8 mouse cellular contexts compared by ENCODE assay signal in genomic region chr9:58489133-58489864, GRCm38 (mm10). TPM values are rescaled to one million over a fixed set of nuclear protein-coding genes. Genes with fewer than 3 reads are reported as not detected.
DNase-seq lines count a peak whose midpoint lies in the region; ATAC-seq and TF ChIP-seq lines count a peak whose summit lies in the region.

No protein-coding gene starts in this region.

- peak overlapping the region; percentile 77 for H3K9ac ChIP-seq in hindbrain, postnatal 0 days (replicated peaks; ENCODE audit: low read length)
- peak overlapping the region; percentile 85 for H3K9ac ChIP-seq in neural tube, embryonic 12.5 days

- peaks cover 10% of the 10 kb centered on the region for H3K4me1 ChIP-seq in hindbrain, postnatal 0 days (ENCODE audit: insufficient read depth, low read length)
- peaks cover 16% of the 10 kb centered on the region for H3K4me1 ChIP-seq in neural tube, embryonic 12.5 days

- DNase-seq in cerebellum, adult 8-10 months: peak; percentile 47
- DNase-seq in cerebellum, postnatal 4 days (ENCODE audit: low spot score in 2 of 2): no peak
- peak; percentile 38 for DNase-seq in right cerebral cortex, postnatal 14 days
- DNase-seq in right cerebral cortex, postnatal 25 days: no peak
- no peak for DNase-seq in hindbrain, postnatal 0 days (ENCODE audit: low spot score)
- DNase-seq in layer of hippocampus, adult 11-12 months (ENCODE audit: low spot score): no peak
- no peak for DNase-seq in thymus, postnatal 36 days

- H3K9me3 ChIP-seq in hindbrain, postnatal 0 days (ENCODE audit: low read length): no peaks in the 10 kb centered on the region
- H3K9me3 ChIP-seq in neural tube, embryonic 12.5 days: no peaks in the 10 kb centered on the region

- peak overlapping the region; percentile 90 for H3K27ac ChIP-seq in hindbrain, postnatal 0 days
- no peak overlapping the region for H3K27ac ChIP-seq in neural tube, embryonic 12.5 days

- H3K36me3 ChIP-seq in hindbrain, postnatal 0 days (ENCODE audit: insufficient read depth, low read length): no peaks in the 10 kb centered on the region
- H3K36me3 ChIP-seq in neural tube, embryonic 12.5 days: no peaks in the 10 kb centered on the region

- peak overlapping the region; percentile 67 for H3K4me3 ChIP-seq in hindbrain, postnatal 0 days (ENCODE audit: low read length)
- peak overlapping the region; percentile 71 for H3K4me3 ChIP-seq in neural tube, embryonic 12.5 days

- 0 out of 2 replicates have a peak, but pooled peaks cover 4% of the 10 kb centered on the region for H3K27me3 ChIP-seq in hindbrain, postnatal 0 days (ENCODE audit: insufficient read depth, low read length)
- peaks cover 35% of the 10 kb centered on the region for H3K27me3 ChIP-seq in neural tube, embryonic 12.5 days (replicated peaks)

- peak overlapping the region; percentile 75 for H3K4me2 ChIP-seq in hindbrain, postnatal 0 days (ENCODE audit: low read depth, low read length)
- peak overlapping the region; percentile 98 for H3K4me2 ChIP-seq in neural tube, embryonic 12.5 days (replicated peaks)

- 3% methylated on average over 13 of the region's 13 CpGs for WGBS in hindbrain, postnatal 0 days
- WGBS in neural tube, embryonic 12.5 days: 2% methylated on average over 13 of the region's 13 CpGs

- peak; percentile 55 for ATAC-seq in hindbrain, postnatal 0 days
- peak; percentile 34; the same call in 1 of the 2 replicates for ATAC-seq in neural tube, embryonic 12.5 days (ENCODE audit: low FRiP score, low read depth)

- no peak for TF ChIP-seq CTCF in hindbrain, postnatal 0 days (IDR thresholded peaks at IDR 0.05; ENCODE audit: low read depth)

RNA-seq across cellular contexts. Expression of gene Insyn1, which starts 0.9 kb away (rescaled TPM):
- total RNA-seq in hindbrain, postnatal 0 days (2014; rRNA removed): 106 and 127 TPM in 2 replicates
- 7.4 and 8.7 TPM in 2 replicates for polyA plus RNA-seq in hindbrain, postnatal 0 days (2015; fragmentation: Nextera tagmentation; extraction: Ambion mirVana)
- polyA plus RNA-seq in neural tube, embryonic 12.5 days (2016; fragmentation: Nextera tagmentation; extraction: Ambion mirVana): 6.8 and 7.9 TPM in 2 replicates

Comparison
In these comparisons a context has a peak if more than half of its experiments do, and no peak if none do; other contexts are left out.
1. DNase-seq: peak in cerebellum, adult 8-10 months (single experiment) and right cerebral cortex, postnatal 14 days (single experiment); none in cerebellum, postnatal 4 days (0 of 2), right cerebral cortex, postnatal 25 days (single experiment), hindbrain, postnatal 0 days (single experiment), layer of hippocampus, adult 11-12 months (single experiment) and thymus, postnatal 36 days (0 of 2).